Mouse (Mus musculus) retina, adult 2 months (tissue): ENCODE measurements around the gene Armc7.
"Not testable (repeated sequence)": the region's sequence is repeated elsewhere in the genome, so short reads cannot be mapped to it uniquely, and the experiment has no call there.

Experiments used
- DNase-seq: peaks from one replicate; pipeline ENCODE4 v3.0.0-alpha.2; 2012; ENCODE audit warnings: low read depth, low spot score

The Armc7 gene

GRCm38 (mm10) chr11:115522238-115522637 is 46.8 kb downstream of the Armc7 start:
- no peak for DNase-seq

- no peak for DNase-seq
These were observed 47.2 kb downstream of the Armc7 start for GRCm38 (mm10) chr11:115522703-115523102.

DNA sequence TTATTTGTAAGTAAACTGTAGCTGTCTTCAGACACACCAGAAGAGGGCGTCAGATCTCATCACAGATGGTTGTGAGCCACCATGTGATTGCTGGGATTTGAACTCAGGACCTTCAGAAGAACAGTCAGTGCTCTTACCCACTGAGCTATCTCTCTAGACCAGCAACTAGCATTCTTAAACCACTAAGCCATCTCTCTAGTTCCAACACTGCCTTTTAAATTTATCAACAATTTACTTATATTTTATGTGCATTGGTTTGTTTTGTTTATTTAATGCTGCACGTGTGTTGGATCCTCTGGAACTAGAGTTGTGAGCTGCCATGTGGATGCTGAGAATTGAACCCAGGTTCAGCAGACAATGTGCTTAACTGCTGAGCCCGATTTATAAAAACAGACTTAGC is 51.0 kb downstream of the Armc7 start:
- DNase-seq = not testable (repeated sequence)

DNA sequence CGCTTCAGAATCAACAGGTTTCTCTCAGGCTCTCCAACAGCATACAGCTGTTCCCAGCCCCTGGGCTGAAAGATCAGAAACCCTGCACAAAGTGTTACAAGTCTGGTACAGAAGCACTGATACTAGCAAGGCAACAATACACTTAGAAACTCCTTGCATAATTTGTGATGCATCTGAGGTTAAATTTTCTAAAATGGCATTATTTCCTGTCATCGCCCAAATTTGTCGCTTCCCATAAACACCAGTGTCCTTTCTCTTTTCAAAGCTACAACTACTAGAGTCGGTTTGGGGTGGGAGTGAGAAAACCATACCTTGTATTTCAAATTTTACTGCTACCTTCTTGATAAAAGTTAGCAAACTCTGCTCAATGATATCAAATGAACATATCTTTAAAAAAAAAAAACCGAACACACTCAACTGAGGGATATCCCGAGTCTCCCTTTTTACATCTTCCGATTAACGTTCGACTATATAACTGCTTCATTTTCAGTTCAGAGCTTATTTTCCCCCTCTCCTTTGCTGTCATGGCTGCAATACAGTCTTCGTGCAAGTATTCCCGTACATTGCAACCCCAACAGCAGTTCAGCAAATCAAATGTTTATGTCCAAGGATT is 59.4 kb downstream of the Armc7 start:
- DNase-seq = no peak

DNA sequence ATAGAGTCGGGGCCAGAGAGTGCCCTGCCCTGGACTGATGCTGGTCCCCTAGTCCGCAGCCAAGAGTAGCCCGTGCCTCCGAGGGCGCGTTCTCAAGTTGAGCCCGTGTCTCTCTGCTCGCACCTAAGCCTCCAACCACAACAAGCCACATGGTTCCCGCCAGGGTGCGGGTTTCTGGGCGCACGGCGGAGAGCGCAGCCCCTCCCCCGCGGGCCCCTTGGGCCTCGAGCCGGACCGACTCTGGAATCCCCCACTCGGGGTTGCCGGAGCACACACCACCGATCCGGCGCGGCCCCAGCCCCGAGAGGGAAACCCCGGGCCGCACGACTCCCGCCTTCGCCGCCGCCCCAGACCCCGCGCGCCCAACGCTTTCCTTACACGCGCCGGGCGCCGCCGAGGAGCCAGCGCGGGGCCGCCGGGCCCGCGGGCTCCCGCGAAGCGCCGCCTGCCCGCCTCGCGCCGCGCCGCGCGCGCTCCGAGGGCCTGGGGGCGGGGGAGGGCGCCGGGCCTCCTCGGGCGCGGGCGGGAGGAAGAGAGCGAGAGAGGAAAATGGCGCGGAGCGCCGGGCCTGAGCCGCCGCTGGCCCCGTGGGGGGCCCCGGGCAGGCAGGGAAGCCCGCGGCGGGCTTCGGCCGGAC is 60.1 kb downstream of the Armc7 start:
- DNase-seq = peak; percentile 50

GRCm38 (mm10) chr11:115536038-115536681 is 60.7 kb downstream of the Armc7 start, which contains the start of gene Sumo2:
TSS of gene Sumo2 (minus strand) at chr11:115536276.
- peak; percentile 95 for DNase-seq

- no peak for DNase-seq
These were observed 61.5 kb downstream of the Armc7 start for GRCm38 (mm10) chr11:115536856-115537568.

DNA sequence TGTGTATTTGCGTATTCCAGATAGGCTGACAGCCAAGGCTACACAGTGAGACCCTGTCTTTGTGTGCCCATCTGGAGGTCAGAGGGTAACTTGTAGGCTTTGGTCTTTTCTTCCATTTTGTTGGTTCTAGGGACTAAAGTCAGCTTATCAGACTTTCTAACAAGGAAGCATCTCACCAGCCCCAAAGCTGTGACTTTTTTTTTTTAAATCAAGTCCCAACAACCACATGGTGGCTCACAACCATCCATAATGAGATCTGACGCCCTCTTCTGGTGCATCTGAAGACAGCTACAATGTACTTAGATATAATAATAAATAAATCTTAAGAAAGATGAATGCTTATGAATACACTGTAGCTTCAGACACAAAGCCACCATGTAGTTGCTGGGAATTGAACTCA is 62.6 kb downstream of the Armc7 start:
- no peak for DNase-seq
